Mouse (Mus musculus) bone marrow, adult 2 months (tissue): ENCODE results near the gene Map3k5.

ENCODE experiments used
- CTCF ChIP-seq: fragments of 200-500 bp; IDR thresholded peaks from 2 replicates; pipeline ENCODE4 v1.5.1; 2011; ENCODE audit warnings: low read length, control low read depth; ENCODE audit not compliant: control insufficient read depth, insufficient read depth
- POLR2A ChIP-seq: fragments of 200-500 bp; IDR thresholded peaks from 2 replicates; pipeline ENCODE4 v1.6.1; 2011; ENCODE audit warnings: low read depth, mild to moderate bottlenecking, control low read depth, low read length, borderline replicate concordance; ENCODE audit not compliant: control insufficient read depth

DNA sequence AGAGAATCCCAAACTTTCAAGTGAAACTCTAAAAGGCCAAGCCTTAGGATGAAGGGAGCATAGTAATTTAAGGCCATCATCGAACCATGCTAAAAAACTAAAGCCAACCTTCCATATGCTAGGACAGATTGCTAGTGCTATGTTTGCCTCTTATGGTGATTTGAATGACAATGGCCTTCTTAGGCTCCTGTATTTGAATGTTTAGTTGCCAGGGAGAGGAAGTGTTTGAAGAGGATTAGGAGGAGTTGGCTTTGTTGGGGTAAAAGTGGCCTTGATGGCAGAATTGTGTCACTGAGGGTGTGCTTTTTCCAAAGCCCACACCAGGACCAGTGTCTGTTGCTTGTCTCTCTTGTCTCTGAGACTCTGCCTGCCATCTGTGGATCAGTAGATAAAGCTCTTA lies 96.4 kb downstream of the Map3k5 start:
- TF ChIP-seq CTCF (no peak), POLR2A (no peak)
